Mouse (Mus musculus) liver, embryonic 14.5 days (tissue): ENCODE results near the gene Borcs6. TPM values are rescaled to one million over a fixed set of nuclear protein-coding genes. Genes with fewer than 3 reads are reported as not detected.

Experiments used
- ATAC-seq: fragments of 200-750 bp; cut with Nextera tagmentation; 2 replicates; pipeline ENCODE4 v1.8.0; 2017; ENCODE audit warnings: moderate number of reproducible peaks, mild to moderate bottlenecking, moderate library complexity; ENCODE audit not compliant: insufficient read depth
- DNase-seq, 3 experiments: peaks; one replicate each; pipeline ENCODE4 v3.0.0-alpha.2; 2012 to 2013; ENCODE audit warnings: low read depth in 3 of 3, low spot score in 3 of 3
- H3K27ac ChIP-seq: fragments of 300-500 bp; sonication (generic); 2 replicates; pipeline ENCODE4 v1.5.1; 2014; ENCODE audit warnings: moderate library complexity, mild to moderate bottlenecking, control low read depth, inconsistent platforms
- H3K27me3 ChIP-seq: fragments of 300-500 bp; sonication (generic); 2 replicates; pipeline ENCODE4 v1.6.1; 2014; ENCODE audit warnings: mild to moderate bottlenecking, low read length, moderate library complexity; ENCODE audit not compliant: control insufficient read depth, insufficient read depth
- H3K36me3 ChIP-seq: fragments of 300-500 bp; sonication (generic); replicated peaks from 2 replicates; pipeline ENCODE4 v1.6.1; 2014; ENCODE audit warnings: low read depth; ENCODE audit not compliant: control insufficient read depth, insufficient read depth
- H3K4me1 ChIP-seq, 2 experiments: fragments of 200-500 bp in 1 of 2; fragments of 300-500 bp in 1 of 2; sonication (generic) in 1 of 2; replicated peaks; 2 replicates each; pipeline ENCODE4 v1.6.1; 2012 to 2014; ENCODE audit warnings: antibody characterized with exemption in 1 of 2, inconsistent platforms in 1 of 2, low read length in 1 of 2; ENCODE audit not compliant: control insufficient read depth in 2 of 2, insufficient read depth in 2 of 2
- H3K4me2 ChIP-seq: fragments of 300-500 bp; sonication (generic); 2 replicates; pipeline ENCODE4 v1.6.1; 2014; ENCODE audit warnings: low read depth, mild to moderate bottlenecking, control low read depth, moderate library complexity
- H3K4me3 ChIP-seq, 2 experiments: fragments of 200-500 bp in 1 of 2; fragments of 300-500 bp in 1 of 2; sonication (generic) in 1 of 2; 2 replicates each; pipeline ENCODE4 v1.5.1; 2012 to 2014; ENCODE audit warnings: low read depth in 2 of 2, low read length in 2 of 2, mild to moderate bottlenecking in 2 of 2, control low read depth in 1 of 2, inconsistent platforms in 1 of 2, moderate library complexity in 1 of 2; ENCODE audit not compliant: insufficient read depth in 1 of 2
- H3K9ac ChIP-seq: fragments of 300-500 bp; sonication (generic); replicated peaks from 2 replicates; pipeline ENCODE4 v1.6.1; 2014; ENCODE audit warnings: mild to moderate bottlenecking, control low read depth, moderate library complexity
- H3K9me3 ChIP-seq: fragments of 300-500 bp; sonication (generic); 2 replicates; pipeline ENCODE4 v1.6.1; 2016; ENCODE audit warnings: low read length, mixed read lengths; ENCODE audit not compliant: control insufficient read depth
- CTCF ChIP-seq: IDR thresholded peaks from 2 replicates; pipeline ENCODE4 v1.5.1; 2016; ENCODE audit warnings: antibody characterized with exemption, low read depth, control low read depth
- EP300 ChIP-seq: IDR thresholded peaks from 2 replicates; pipeline ENCODE4 v1.6.1; 2016; ENCODE audit warnings: antibody characterized with exemption, low read depth
- WGBS: fragments of 180-500 bp; shearing (Covaris S2); extraction: QIAGEN DNeasy Blood & Tissue Kit; methylation state at CpG from one replicate; pipeline ENCODE4 v1.1.7; 2014; ENCODE audit not compliant: insufficient replicate concordance; 5-methylcytosine and 5-hydroxymethylcytosine counted together
- polyA plus RNA-seq, 2 experiments: library from polyadenylated mRNA; depleted of rRNA in 1 of 2; stranded (reverse) in 1 of 2; unstranded in 1 of 2; fragments of >200 nt; fragmentation: Nextera tagmentation in 1 of 2; extraction: Ambion mirVana in 1 of 2; gene quantifications; 2 replicates each; pipeline versions ENCODE4 v1.2.1 to v1.2.3; 2012 to 2014

The Borcs6 gene
- polyA plus RNA-seq, 2 experiments, result 3.0 to 3.4 TPM

DNA sequence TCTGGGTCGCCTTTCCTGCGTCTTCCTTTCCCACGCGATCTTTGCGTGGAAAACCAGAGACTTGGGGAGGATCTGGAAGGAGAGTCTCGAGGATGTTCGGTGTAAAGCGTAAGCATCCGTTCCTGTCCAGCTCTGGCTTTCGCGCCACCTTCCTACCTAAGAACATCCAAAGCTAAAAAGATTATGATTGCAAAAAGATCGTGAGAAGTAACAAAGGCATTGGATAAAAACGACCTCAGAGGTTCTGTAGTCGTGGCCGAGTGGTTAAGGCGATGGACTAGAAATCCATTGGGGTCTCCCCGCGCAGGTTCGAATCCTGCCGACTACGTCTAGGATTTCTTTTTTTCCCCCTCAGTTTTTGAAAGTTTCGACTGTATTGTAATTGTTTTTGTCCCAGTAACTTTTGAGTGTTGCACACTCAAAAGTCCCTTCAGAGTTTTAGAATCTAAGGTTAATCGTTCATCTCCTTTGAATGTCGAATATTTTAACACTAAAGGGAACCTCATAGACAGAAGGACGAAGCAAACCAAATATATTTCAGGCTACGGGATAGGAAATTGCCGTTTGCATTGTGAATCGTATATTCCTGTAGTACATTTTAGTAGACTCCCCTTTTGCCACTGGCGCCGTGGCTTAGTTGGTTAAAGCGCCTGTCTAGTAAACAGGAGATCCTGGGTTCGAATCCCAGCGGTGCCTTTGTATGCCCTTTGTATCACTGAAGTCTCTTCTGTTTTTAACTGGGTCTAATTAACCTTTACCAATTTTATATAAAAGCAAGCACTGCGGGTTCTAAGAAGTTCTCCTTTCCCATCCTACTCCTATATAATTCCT is 22.1 kb upstream of the Borcs6 start:
- H3K9me3 ChIP-seq, result no peaks in the 10 kb centered on the region
- under 1% methylated on average over 34 of the region's 34 CpGs for WGBS

DNA sequence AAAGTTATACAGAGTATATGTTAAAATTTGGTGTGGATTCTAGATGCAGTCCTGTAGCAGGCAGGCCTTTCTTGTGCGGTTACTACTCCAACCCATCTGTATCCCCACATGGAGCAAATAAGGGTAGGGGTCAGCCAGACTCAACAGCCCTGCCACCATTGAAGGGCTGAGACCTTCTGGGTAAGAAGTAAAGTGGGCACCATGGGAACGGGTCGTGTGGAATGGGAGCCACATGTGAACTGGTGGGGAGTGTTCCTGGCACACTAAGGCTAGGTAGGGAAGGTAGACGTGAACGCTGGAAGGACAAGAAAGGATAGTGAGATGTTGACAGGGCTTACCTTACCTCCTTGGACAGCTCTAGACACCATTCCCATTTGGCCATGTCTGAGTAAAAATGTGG is 21.3 kb upstream of the Borcs6 start:
- Histone ChIP-seq H3K27me3 (no peaks in the 10 kb centered on the region), H3K4me1 (peaks cover 7 to 23% of the 10 kb centered on the region in 2 experiments), H3K9ac (no peak overlapping the region), H3K9me3 (no peaks in the 10 kb centered on the region), H3K36me3 (peaks cover 7% of the 10 kb centered on the region; the same call in 1 of the 2 replicates), H3K4me3 (no peak overlapping the region), H3K27ac (no peak overlapping the region), H3K4me2 (peak overlapping the region; percentile 99)
- WGBS, result 73% methylated on average over 5 of the region's 5 CpGs
- DNase-seq (no peak), ATAC-seq (no peak)
- TF ChIP-seq CTCF (no peak), EP300 (no peak)

More for the DNA sequence above, 22.1 kb upstream of the Borcs6 start:
- DNase-seq (peak; percentile 74 to 82 (median 79)), ATAC-seq (peak; percentile 55)
- TF ChIP-seq EP300, result no peak
- TF ChIP-seq CTCF, result no peak
- Histone ChIP-seq H3K4me1 (peaks cover 7 to 23% of the 10 kb centered on the region in 2 experiments), H3K27ac (peak overlapping the region; percentile 51), H3K36me3 (peaks cover 9% of the 10 kb centered on the region; the same call in 1 of the 2 replicates), H3K4me3 (peak overlapping the region; percentile 73 to 100), H3K9ac (peak overlapping the region; percentile 73), H3K4me2 (peak overlapping the region; percentile 91), H3K27me3 (no peaks in the 10 kb centered on the region)

DNA sequence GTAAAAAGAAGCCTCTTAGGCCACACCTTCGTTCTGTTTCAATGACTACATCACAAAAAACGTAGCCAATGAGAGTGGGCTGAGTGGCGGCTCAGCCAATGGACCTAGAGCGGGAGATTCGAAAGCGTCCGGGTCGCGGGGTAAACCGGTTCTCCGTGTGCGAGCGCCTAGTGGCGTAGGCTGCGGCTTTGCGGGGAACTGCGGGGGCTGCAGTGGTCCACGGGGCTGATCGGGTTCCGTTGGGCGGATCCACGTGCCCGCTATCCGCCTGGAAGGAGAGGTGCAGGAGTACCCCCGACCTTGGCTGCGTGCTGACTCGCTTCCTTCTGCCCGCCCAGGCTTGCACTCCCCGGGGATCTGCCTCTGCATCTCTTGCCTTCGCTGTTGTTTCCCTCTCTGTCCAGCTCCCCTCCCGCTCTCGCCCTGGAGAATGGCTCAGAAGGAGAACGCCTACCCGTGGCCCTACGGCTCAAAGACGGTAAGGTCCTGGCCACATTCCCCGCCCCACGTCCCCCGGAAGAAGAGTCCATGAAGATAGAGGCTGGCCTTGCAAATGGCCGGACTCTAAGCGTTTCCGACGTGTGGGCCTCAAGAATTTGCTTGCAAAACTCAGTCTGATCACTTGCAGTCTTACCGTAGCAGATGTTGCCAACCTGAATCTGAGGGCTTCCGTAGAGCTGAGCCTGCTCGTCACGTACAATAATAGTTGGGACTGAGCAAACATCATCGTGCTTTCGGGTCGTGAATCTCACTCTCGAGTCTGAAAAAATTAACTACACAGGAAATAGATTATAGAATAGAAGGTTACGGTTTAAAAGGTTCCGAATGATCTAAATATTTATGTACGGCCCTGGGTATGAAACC is 13.8 kb upstream of the Borcs6 start, which contains the start of gene Aurkb:
Gene Aurkb, plus strand, starts transcription at position 117 of the 864 bp plus-strand sequence.
- Histone ChIP-seq H3K4me1 (peaks cover 9 to 15% of the 10 kb centered on the region in 2 experiments), H3K4me2 (peak within 1 kb of the TSS; percentile 90)
- ATAC-seq, result peak; percentile 77

DNA sequence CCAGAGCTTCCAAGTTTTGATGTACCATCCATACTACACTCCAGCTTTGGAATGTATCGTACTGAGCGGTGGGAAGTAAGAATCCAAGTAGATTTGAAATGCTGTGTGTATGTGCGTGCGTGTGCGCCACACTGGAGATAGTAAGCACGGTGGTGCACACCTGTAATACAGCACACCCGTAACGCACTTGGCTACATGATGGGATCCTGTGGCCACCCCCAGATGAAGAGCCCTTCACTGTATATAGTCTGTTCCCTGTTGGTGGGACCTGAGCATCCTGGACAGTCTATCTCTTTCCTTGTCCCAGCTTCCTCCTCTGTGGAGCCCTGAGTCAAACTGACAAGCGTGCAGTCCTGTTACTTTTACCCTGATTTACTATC is 13.1 kb upstream of the Borcs6 start:
- DNase-seq (no peak), ATAC-seq (no peak)
- H3K9ac ChIP-seq, result peak overlapping the region; percentile 95
- peak overlapping the region; percentile 90 for H3K4me2 ChIP-seq
- peak overlapping the region; percentile 81 to 99 for H3K4me3 ChIP-seq
- H3K4me1 ChIP-seq, result peaks cover 9 to 15% of the 10 kb centered on the region in 2 experiments; a peak in 3 of 4 replicates
- H3K9me3 ChIP-seq, result no peaks in the 10 kb centered on the region
- H3K27me3 ChIP-seq, result no peaks in the 10 kb centered on the region
- peaks cover 40% of the 10 kb centered on the region for H3K36me3 ChIP-seq
- peak overlapping the region; percentile 84 for H3K27ac ChIP-seq
- 7% methylated on average over 9 of the region's 9 CpGs for WGBS
- TF ChIP-seq CTCF (no peak), EP300 (no peak)

More for the DNA sequence above, 13.8 kb upstream of the Borcs6 start, which contains the start of gene Aurkb:
- Histone ChIP-seq H3K4me3 (peak within 1 kb of the TSS; percentile 81 to 99), H3K27me3 (no peaks in the 10 kb centered on the region), H3K27ac (peak within 1 kb of the TSS; percentile 84), H3K9me3 (no peaks in the 10 kb centered on the region), H3K9ac (peak within 1 kb of the TSS; percentile 95), H3K36me3 (peaks cover 34% of the 10 kb centered on the region)
- DNase-seq, result peak; percentile 89 to 93 (median 91)
- TF ChIP-seq EP300, result no peak
- TF ChIP-seq CTCF, result peak; percentile 26; the same call in 1 of the 2 replicates
- WGBS, result under 1% methylated on average over 53 of the region's 54 CpGs
